Mouse (Mus musculus): Measurements from ENCODE around the gene S1pr2. TPM values are rescaled to one million over a fixed set of nuclear protein-coding genes. Genes with fewer than 3 reads are reported as not detected.

S1pr2 gene
- polyA plus RNA-seq, 1 experiment: 4.0 TPM

GRCm38 (mm10) chr9:20983169-20983568, 6.6 kb upstream of the S1pr2 start:
- H3K4me1 ChIP-seq: peaks cover 43% of the 10 kb centered on the region
- H3K36me3 ChIP-seq (replicated peaks; ENCODE audit: low read length): no peaks in the 10 kb centered on the region
- H3K27me3 ChIP-seq (replicated peaks): peaks cover 3% of the 10 kb centered on the region
- TF ChIP-seq FLI1 (IDR thresholded peaks at IDR 0.05; ENCODE audit: low read length) (no peak), GATA1 (IDR thresholded peaks at IDR 0.05; ENCODE audit: borderline replicate concordance, low read length) (no peak)
- no peak overlapping the region for H3K4me3 ChIP-seq (replicated peaks)
- H3K9me3 ChIP-seq: peaks cover 6% of the 10 kb centered on the region; the same call in 1 of the 2 replicates

- Histone ChIP-seq H3K27me3 (replicated peaks) (no peaks in the 10 kb centered on the region), H3K4me3 (replicated peaks) (no peak overlapping the region), H3K9me3 (peaks cover 6% of the 10 kb centered on the region; the same call in 1 of the 2 replicates), H3K4me1 (peaks cover 53% of the 10 kb centered on the region), H3K36me3 (replicated peaks; ENCODE audit: low read length) (no peaks in the 10 kb centered on the region)
- TF ChIP-seq GATA1 (IDR thresholded peaks at IDR 0.05; ENCODE audit: borderline replicate concordance, low read length) (no peak), FLI1 (IDR thresholded peaks at IDR 0.05; ENCODE audit: low read length) (no peak)
Observed at GRCm38 (mm10) chr9:20982171-20982570, 5.6 kb upstream of the S1pr2 start.

- TF ChIP-seq FLI1 (IDR thresholded peaks at IDR 0.05; ENCODE audit: low read length) (no peak), GATA1 (IDR thresholded peaks at IDR 0.05; ENCODE audit: borderline replicate concordance, low read length) (no peak)
- no peaks in the 10 kb centered on the region for H3K36me3 ChIP-seq (replicated peaks; ENCODE audit: low read length)
- H3K4me1 ChIP-seq: peaks cover 71% of the 10 kb centered on the region
- H3K9me3 ChIP-seq: no peaks in the 10 kb centered on the region
- H3K4me3 ChIP-seq (replicated peaks): no peak overlapping the region
- H3K27me3 ChIP-seq (replicated peaks): no peaks in the 10 kb centered on the region
Observed at GRCm38 (mm10) chr9:20979769-20980168, 3.2 kb upstream of the S1pr2 start.

GRCm38 (mm10) chr9:20979181-20979580, 2.6 kb upstream of the S1pr2 start:
- no peaks in the 10 kb centered on the region for H3K9me3 ChIP-seq
- H3K4me3 ChIP-seq (replicated peaks): no peak overlapping the region
- H3K27me3 ChIP-seq (replicated peaks): no peaks in the 10 kb centered on the region
- H3K4me1 ChIP-seq: peaks cover 77% of the 10 kb centered on the region
- H3K36me3 ChIP-seq (replicated peaks; ENCODE audit: low read length): no peaks in the 10 kb centered on the region
- TF ChIP-seq GATA1 (IDR thresholded peaks at IDR 0.05; ENCODE audit: borderline replicate concordance, low read length) (no peak), FLI1 (IDR thresholded peaks at IDR 0.05; ENCODE audit: low read length) (no peak)

GRCm38 (mm10) chr9:20978409-20979095, 2.0 kb upstream of the S1pr2 start:
- Histone ChIP-seq H3K4me1 (peaks cover 79% of the 10 kb centered on the region), H3K27me3 (replicated peaks) (no peaks in the 10 kb centered on the region), H3K9me3 (no peaks in the 10 kb centered on the region), H3K36me3 (replicated peaks; ENCODE audit: low read length) (no peaks in the 10 kb centered on the region), H3K4me3 (replicated peaks) (peak overlapping the region; percentile 57)
- TF ChIP-seq FLI1 (IDR thresholded peaks at IDR 0.05; ENCODE audit: low read length): no peak
- no peak for TF ChIP-seq GATA1 (IDR thresholded peaks at IDR 0.05; ENCODE audit: borderline replicate concordance, low read length)

GRCm38 (mm10) chr9:20976961-20977689, 544 bp upstream of the S1pr2 start:
- Histone ChIP-seq H3K4me3 (replicated peaks) (peak overlapping the region; percentile 99), H3K4me1 (peaks cover 81% of the 10 kb centered on the region), H3K9me3 (no peaks in the 10 kb centered on the region), H3K36me3 (replicated peaks; ENCODE audit: low read length) (peaks cover 10% of the 10 kb centered on the region), H3K27me3 (replicated peaks) (no peaks in the 10 kb centered on the region)
- TF ChIP-seq GATA1 (IDR thresholded peaks at IDR 0.05; ENCODE audit: borderline replicate concordance, low read length): no peak
- TF ChIP-seq FLI1 (IDR thresholded peaks at IDR 0.05; ENCODE audit: low read length): no peak

- peaks cover 23% of the 10 kb centered on the region for H3K36me3 ChIP-seq (replicated peaks; ENCODE audit: low read length)
- TF ChIP-seq FLI1 (IDR thresholded peaks at IDR 0.05; ENCODE audit: low read length): no peak
- no peak for TF ChIP-seq GATA1 (IDR thresholded peaks at IDR 0.05; ENCODE audit: borderline replicate concordance, low read length)
- H3K9me3 ChIP-seq: no peaks in the 10 kb centered on the region
- H3K27me3 ChIP-seq (replicated peaks): no peaks in the 10 kb centered on the region
- peaks cover 86% of the 10 kb centered on the region for H3K4me1 ChIP-seq
- peak overlapping the region; percentile 99 for H3K4me3 ChIP-seq (replicated peaks)
Observed at GRCm38 (mm10) chr9:20975431-20976215, 958 bp downstream of the S1pr2 start.

- H3K4me1 ChIP-seq: peaks cover 88% of the 10 kb centered on the region
- H3K9me3 ChIP-seq: no peaks in the 10 kb centered on the region
- H3K36me3 ChIP-seq (replicated peaks; ENCODE audit: low read length): peaks cover 38% of the 10 kb centered on the region
- no peaks in the 10 kb centered on the region for H3K27me3 ChIP-seq (replicated peaks)
- TF ChIP-seq FLI1 (IDR thresholded peaks at IDR 0.05; ENCODE audit: low read length): no peak
- peak overlapping the region; percentile 88 for H3K4me3 ChIP-seq (replicated peaks)
Observed at GRCm38 (mm10) chr9:20973682-20974075, 2.9 kb downstream of the S1pr2 start.

GRCm38 (mm10) chr9:20973001-20973681, 3.4 kb downstream of the S1pr2 start:
- Histone ChIP-seq H3K36me3 (replicated peaks; ENCODE audit: low read length) (peaks cover 44% of the 10 kb centered on the region), H3K4me3 (replicated peaks) (peak overlapping the region; percentile 88), H3K27me3 (replicated peaks) (no peaks in the 10 kb centered on the region), H3K4me1 (peaks cover 88% of the 10 kb centered on the region), H3K9me3 (no peaks in the 10 kb centered on the region)
- TF ChIP-seq FLI1 (IDR thresholded peaks at IDR 0.05; ENCODE audit: low read length) (no peak), GATA1 (IDR thresholded peaks at IDR 0.05; ENCODE audit: borderline replicate concordance, low read length) (no peak)

All from megakaryocyte, embryonic 14.5 days (primary cell).